Mouse (Mus musculus) limb, embryonic 14.5 days (tissue): Measurements from ENCODE around the gene Tmem126a. TPM values are rescaled to one million over a fixed set of nuclear protein-coding genes. Genes with fewer than 3 reads are reported as not detected.
A peak's percentile ranks its signal among the peaks of the same experiment; 100 is the strongest.

ENCODE experiments used
- ATAC-seq: fragments of 200-750 bp; cut with Nextera tagmentation; 2 replicates; pipeline ENCODE4 v1.8.0; 2017; ENCODE audit warnings: low read depth, moderate number of reproducible peaks, moderate TSS enrichment; ENCODE audit not compliant: low FRiP score
- DNase-seq: peaks from one replicate; pipeline ENCODE4 v3.0.0-alpha.2; 2015; ENCODE audit warnings: low spot score
- H3K27ac ChIP-seq: fragments of 300-500 bp; sonication (generic); replicated peaks from 2 replicates; pipeline ENCODE4 v1.5.1; 2014; ENCODE audit warnings: low read depth, mild to moderate bottlenecking, low read length, moderate library complexity, mixed read lengths
- H3K27me3 ChIP-seq: fragments of 300-500 bp; sonication (generic); 2 replicates; pipeline ENCODE4 v1.6.1; 2014; ENCODE audit warnings: low read length, mixed read lengths; ENCODE audit not compliant: control insufficient read depth, insufficient read depth
- H3K36me3 ChIP-seq: fragments of 300-500 bp; sonication (generic); 2 replicates; pipeline ENCODE4 v1.6.1; 2014; ENCODE audit warnings: mild to moderate bottlenecking, low read length, moderate library complexity, mixed read lengths; ENCODE audit not compliant: control insufficient read depth, insufficient read depth
- H3K4me1 ChIP-seq: fragments of 300-500 bp; sonication (generic); 2 replicates; pipeline ENCODE4 v1.6.1; 2014; ENCODE audit warnings: antibody characterized with exemption, low read length, mixed read lengths; ENCODE audit not compliant: control insufficient read depth, insufficient read depth
- H3K4me2 ChIP-seq: fragments of 300-500 bp; sonication (generic); replicated peaks from 2 replicates; pipeline ENCODE4 v1.6.1; 2014; ENCODE audit warnings: low read depth, mild to moderate bottlenecking, low read length, moderate library complexity; ENCODE audit not compliant: severe bottlenecking
- H3K4me3 ChIP-seq: fragments of 300-500 bp; sonication (generic); replicated peaks from 2 replicates; pipeline ENCODE4 v1.5.1; 2014; ENCODE audit warnings: low read length
- H3K9ac ChIP-seq: fragments of 300-500 bp; sonication (generic); 2 replicates; pipeline ENCODE4 v1.6.1; 2014; ENCODE audit warnings: mild to moderate bottlenecking, low read depth, low read length, moderate library complexity; ENCODE audit not compliant: severe bottlenecking
- H3K9me3 ChIP-seq: fragments of 300-500 bp; sonication (generic); 2 replicates; pipeline ENCODE4 v1.6.1; 2016; ENCODE audit warnings: low read length; ENCODE audit not compliant: control insufficient read depth
- POLR2A ChIP-seq: fragments of 200-500 bp; IDR thresholded peaks from 2 replicates; pipeline ENCODE4 v1.8.0; 2012; ENCODE audit warnings: inconsistent platforms, mild to moderate bottlenecking, moderate library complexity, borderline replicate concordance; ENCODE audit not compliant: insufficient read depth, insufficient read length; ENCODE audit errors: extremely low read depth
- WGBS: fragments of 180-500 bp; shearing (Covaris S2); extraction: QIAGEN DNeasy Blood & Tissue Kit; methylation state at CpG from one replicate; pipeline ENCODE4 v1.1.7; 2014; 5-methylcytosine and 5-hydroxymethylcytosine counted together
- polyA plus RNA-seq, 2 experiments: library from polyadenylated mRNA; depleted of rRNA in 1 of 2; stranded (reverse) in 1 of 2; unstranded in 1 of 2; fragments of >200 nt; fragmentation: Nextera tagmentation in 1 of 2; extraction: Ambion mirVana in 1 of 2; gene quantifications; 2 replicates each; pipeline versions ENCODE4 v1.2.1 to v1.2.3; 2012 to 2014

Tmem126a gene
- polyA plus RNA-seq, 2 experiments, result 43.8 to 98.4 TPM

- Histone ChIP-seq H3K27me3 (no peaks in the 10 kb centered on the region), H3K4me3 (no peak overlapping the region), H3K9me3 (no peaks in the 10 kb centered on the region), H3K4me2 (no peak overlapping the region), H3K4me1 (no peaks in the 10 kb centered on the region), H3K36me3 (no peaks in the 10 kb centered on the region; the same call in 1 of the 2 replicates), H3K9ac (no peak overlapping the region), H3K27ac (no peak overlapping the region)
- ATAC-seq (no peak), DNase-seq (no peak)
- WGBS, result 90% methylated on average over 4 of the region's 5 CpGs
- no peak for TF ChIP-seq POLR2A
Observed at GRCm38 (mm10) chr7:90461441-90461840, 4.4 kb upstream of the Tmem126a start.

DNA sequence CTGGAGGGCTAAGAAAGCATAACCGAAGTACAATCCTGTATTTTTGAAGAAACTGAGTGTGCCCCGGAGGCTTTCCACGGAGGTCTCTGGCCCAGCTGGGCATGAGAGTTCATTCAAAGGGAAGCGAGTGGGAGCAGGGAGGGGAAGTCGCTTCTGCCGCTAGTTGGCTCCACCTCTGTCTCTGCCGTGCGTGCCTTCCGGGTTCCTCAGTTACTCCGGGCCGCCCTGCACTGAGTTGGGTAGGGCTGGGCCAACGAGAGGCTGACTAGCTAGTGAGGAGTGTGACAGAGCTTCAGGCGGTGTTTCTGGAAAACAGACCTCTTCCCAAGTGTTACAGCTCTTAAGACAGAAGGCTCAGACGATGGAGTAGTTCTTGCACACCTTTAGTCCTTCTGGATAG, 3.9 kb upstream of the Tmem126a start:
- H3K4me1 ChIP-seq, result peaks cover 4% of the 10 kb centered on the region; the same call in 1 of the 2 replicates
- no peaks in the 10 kb centered on the region for H3K27me3 ChIP-seq
- H3K9ac ChIP-seq, result no peak overlapping the region
- DNase-seq (no peak), ATAC-seq (no peak)
- no peaks in the 10 kb centered on the region for H3K36me3 ChIP-seq
- H3K27ac ChIP-seq, result no peak overlapping the region
- no peak overlapping the region for H3K4me3 ChIP-seq
- no peak overlapping the region for H3K4me2 ChIP-seq
- no peaks in the 10 kb centered on the region for H3K9me3 ChIP-seq
- no peak for TF ChIP-seq POLR2A
- WGBS, result 17% methylated on average over 14 of the region's 14 CpGs

DNA sequence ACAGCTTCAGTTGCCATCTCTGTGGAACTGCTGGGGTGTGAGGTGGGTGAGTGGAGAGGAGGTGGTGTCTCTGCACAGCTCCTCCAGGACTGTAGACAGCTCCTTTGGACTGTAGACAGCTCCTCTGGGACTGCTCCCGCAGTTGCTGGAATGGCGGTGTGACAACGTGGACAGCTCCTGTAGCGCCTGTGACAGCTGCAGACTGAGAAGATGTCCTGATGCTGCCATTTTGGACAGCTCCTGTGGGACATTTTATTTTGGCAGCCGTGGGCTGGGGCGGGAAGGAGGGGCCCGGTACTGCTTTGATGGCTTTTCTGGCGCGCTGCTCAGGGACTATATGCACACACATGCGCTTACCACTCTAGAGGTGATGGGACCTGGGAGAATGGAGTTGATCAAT, 3.3 kb upstream of the Tmem126a start:
- no peak overlapping the region for H3K4me2 ChIP-seq
- H3K36me3 ChIP-seq, result no peaks in the 10 kb centered on the region
- no peak for TF ChIP-seq POLR2A
- H3K27me3 ChIP-seq, result no peaks in the 10 kb centered on the region
- ATAC-seq (no peak), DNase-seq (no peak)
- no peaks in the 10 kb centered on the region for H3K9me3 ChIP-seq
- WGBS, result 54% methylated on average over 10 of the region's 10 CpGs
- no peak overlapping the region for H3K4me3 ChIP-seq
- no peak overlapping the region for H3K27ac ChIP-seq
- peaks cover 6% of the 10 kb centered on the region; the same call in 1 of the 2 replicates for H3K4me1 ChIP-seq
- H3K9ac ChIP-seq, result no peak overlapping the region

DNA sequence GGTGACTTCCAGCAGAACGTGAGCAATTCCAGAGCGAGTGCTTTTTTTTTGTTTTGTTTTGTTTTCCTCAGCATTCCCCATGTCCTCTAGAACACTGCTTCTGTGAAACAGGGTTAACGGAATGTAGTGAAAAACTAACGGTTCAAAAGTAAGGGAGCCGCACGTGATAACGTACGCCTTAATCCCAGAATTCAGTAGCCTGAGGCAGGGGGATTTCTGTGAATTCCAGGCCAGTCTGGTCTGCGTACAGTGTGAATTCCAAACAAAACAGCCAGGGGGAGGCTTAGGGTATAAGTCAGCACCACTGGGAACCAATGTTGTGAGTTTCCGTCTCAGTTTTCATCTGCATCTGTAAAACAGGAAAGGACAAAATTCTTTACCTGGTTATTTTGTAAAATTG, 488 bp upstream of the Tmem126a start:
- Histone ChIP-seq H3K9me3 (no peaks in the 10 kb centered on the region), H3K4me2 (peak overlapping the region; percentile 62), H3K9ac (peak overlapping the region; percentile 74), H3K27ac (peak overlapping the region; percentile 88), H3K4me1 (peaks cover 6% of the 10 kb centered on the region; the same call in 1 of the 2 replicates), H3K27me3 (no peaks in the 10 kb centered on the region), H3K4me3 (peak overlapping the region; percentile 74), H3K36me3 (peaks cover 15% of the 10 kb centered on the region; the same call in 1 of the 2 replicates)
- WGBS, result 6% methylated on average over 10 of the region's 10 CpGs
- ATAC-seq (peak; percentile 56), DNase-seq (no peak)
- no peak for TF ChIP-seq POLR2A

GRCm38 (mm10) chr7:90456149-90456844, 732 bp downstream of the Tmem126a start:
- no peaks in the 10 kb centered on the region for H3K9me3 ChIP-seq
- peaks cover 6% of the 10 kb centered on the region; the same call in 1 of the 2 replicates for H3K4me1 ChIP-seq
- peak overlapping the region; percentile 88 for H3K27ac ChIP-seq
- H3K27me3 ChIP-seq, result no peaks in the 10 kb centered on the region
- H3K4me3 ChIP-seq, result peak overlapping the region; percentile 74
- no peak for DNase-seq
- peaks cover 25% of the 10 kb centered on the region for H3K36me3 ChIP-seq
- peak overlapping the region; percentile 62 for H3K4me2 ChIP-seq
- peak overlapping the region; percentile 74 for H3K9ac ChIP-seq
- no peak for TF ChIP-seq POLR2A
- ATAC-seq, result no peak
- WGBS, result 22% methylated on average over 7 of the region's 7 CpGs
